39 mouse cellular contexts compared by ENCODE assay signal in genomic region chr7:133623226-133623625, GRCm38 (mm10). TPM values are rescaled to one million over a fixed set of nuclear protein-coding genes. Genes with fewer than 3 reads are reported as not detected.
"Had no signal": no experiment of that assay in that cellular context is flagged by ENCODE, and none has a peak within 500 bp of the region (broad histone marks: within the 10 kb centered on the region; RNA-seq: fewer than 3 reads in every experiment).

No protein-coding gene starts in this region.

- H3K4me3 ChIP-seq: heart, adult 2 months; heart, embryonic 13.5 days; heart, embryonic 15.5 days; hindbrain, embryonic 13.5 days; hindbrain, embryonic 15.5 days; kidney, embryonic 15.5 days; left cerebral cortex, adult 2 months; limb, embryonic 10.5 days; limb, embryonic 12.5 days; liver, embryonic 13.5 days; liver, embryonic 15.5 days had no signal

- H3K4me1 ChIP-seq: heart, embryonic 13.5 days; heart, embryonic 15.5 days; liver, embryonic 13.5 days; liver, embryonic 15.5 days had no signal

- H3K27ac ChIP-seq: heart, adult 2 months; heart, embryonic 13.5 days; heart, embryonic 15.5 days; hindbrain, embryonic 13.5 days; hindbrain, embryonic 15.5 days; hindbrain, postnatal 0 days; kidney, embryonic 15.5 days; kidney, postnatal 0 days; left cerebral cortex, adult 2 months; limb, embryonic 10.5 days; limb, embryonic 12.5 days; liver, embryonic 13.5 days; liver, embryonic 15.5 days had no signal

- ATAC-seq: hindbrain, postnatal 0 days; intestine, embryonic 16.5 days; liver, postnatal 0 days had no signal

- H3K4me2 ChIP-seq: heart, embryonic 11.5 days; heart, embryonic 13.5 days; heart, embryonic 15.5 days; hindbrain, embryonic 13.5 days; hindbrain, embryonic 15.5 days; kidney, embryonic 15.5 days; limb, embryonic 12.5 days; liver, embryonic 11.5 days; liver, embryonic 13.5 days; liver, embryonic 15.5 days had no signal

- H3K27me3 ChIP-seq: heart, embryonic 13.5 days; heart, embryonic 15.5 days; hindbrain, embryonic 13.5 days; hindbrain, embryonic 15.5 days; kidney, embryonic 15.5 days; liver, embryonic 13.5 days; liver, embryonic 15.5 days had no signal

- H3K9me3 ChIP-seq: heart, embryonic 13.5 days; heart, embryonic 15.5 days; hindbrain, embryonic 13.5 days; hindbrain, embryonic 15.5 days; kidney, embryonic 15.5 days; limb, embryonic 10.5 days; limb, embryonic 12.5 days; liver, embryonic 13.5 days; liver, embryonic 15.5 days had no signal

- H3K36me3 ChIP-seq: heart, embryonic 13.5 days; heart, embryonic 15.5 days; hindbrain, embryonic 13.5 days; hindbrain, embryonic 15.5 days; kidney, embryonic 15.5 days; limb, embryonic 10.5 days; limb, embryonic 12.5 days; liver, embryonic 13.5 days; liver, embryonic 15.5 days had no signal

- H3K9ac ChIP-seq: heart, embryonic 13.5 days; heart, embryonic 15.5 days; hindbrain, embryonic 13.5 days; hindbrain, embryonic 15.5 days; kidney, embryonic 15.5 days; limb, embryonic 12.5 days; liver, embryonic 13.5 days; liver, embryonic 15.5 days; liver, postnatal 0 days had no signal

- DNase-seq: gastrocnemius, postnatal 14 days; gastrocnemius, postnatal 36 days; heart, adult 11 months; heart, adult 2 months; heart, postnatal 14 days; heart, postnatal 36 days; kidney, adult 2 months; kidney, adult 9 months; kidney, postnatal 14 days; liver; liver, embryonic 13.5 days; liver, postnatal 0 days had no signal

RNA-seq across cellular contexts. Expression of gene Tex36, which starts 21.3 kb away (rescaled TPM):
- total RNA-seq: gastrocnemius, adult 18-20 months; gastrocnemius, adult 8-10 months; gastrocnemius, postnatal 14 days; gastrocnemius, postnatal 36 days; heart, adult 2 months; heart, postnatal 14 days; heart, postnatal 36 days; hematopoietic stem cell, adult 5-6 weeks; hindbrain, postnatal 0 days; layer of hippocampus, adult 18-20 months; layer of hippocampus, postnatal 25 days; left cerebral cortex, adult 2 months; left cerebral cortex, postnatal 14 days; left cerebral cortex, postnatal 36 days had no signal
- polyA plus RNA-seq: heart, adult 2 months; heart, embryonic 11.5 days; heart, embryonic 13.5 days; heart, embryonic 15.5 days; heart, postnatal 0 days; hindbrain, embryonic 11.5 days; hindbrain, embryonic 15.5 days; hindbrain, postnatal 0 days; intestine, embryonic 14.5 days; kidney, adult 2 months; kidney, embryonic 15.5 days; large intestine, adult 2 months; limb, embryonic 10.5 days; limb, embryonic 12.5 days; limb, embryonic 14.5 days; liver, embryonic 11.5 days; liver, embryonic 13.5 days; liver, embryonic 15.5 days; liver, postnatal 0 days had no signal

RNA-seq across cellular contexts. Expression of gene Mmp21, which starts 56.6 kb away (rescaled TPM):
- total RNA-seq: gastrocnemius, adult 18-20 months; gastrocnemius, adult 8-10 months; gastrocnemius, postnatal 14 days; gastrocnemius, postnatal 36 days; heart, adult 2 months; heart, postnatal 14 days; heart, postnatal 36 days; hematopoietic stem cell, adult 5-6 weeks; hindbrain, postnatal 0 days; left cerebral cortex, postnatal 14 days had no signal
- polyA plus RNA-seq: gonadal fat pad, adult 2 months; heart, adult 2 months; heart, embryonic 13.5 days; heart, embryonic 15.5 days; heart, postnatal 0 days; hindbrain, embryonic 11.5 days; hindbrain, embryonic 13.5 days; intestine, embryonic 14.5 days; intestine, embryonic 16.5 days; kidney, adult 2 months; kidney, postnatal 0 days; large intestine, adult 2 months; limb, embryonic 12.5 days; limb, embryonic 14.5 days; liver, embryonic 11.5 days; liver, embryonic 15.5 days had no signal
